Mouse (Mus musculus) embryonic facial prominence, embryonic 12.5 days (tissue): ENCODE results near the gene Olfr97. TPM values are rescaled to one million over a fixed set of nuclear protein-coding genes. Genes with fewer than 3 reads are reported as not detected.

ENCODE experiments used
- ATAC-seq: fragments of 200-750 bp; cut with Nextera tagmentation; 2 replicates; pipeline ENCODE4 v1.8.0; 2017; ENCODE audit not compliant: insufficient number of reproducible peaks, insufficient read depth, low FRiP score, low TSS enrichment
- H3K27ac ChIP-seq: fragments of 300-500 bp; sonication (generic); 2 replicates; pipeline ENCODE4 v1.5.1; 2016; ENCODE audit warnings: mild to moderate bottlenecking
- H3K27me3 ChIP-seq: fragments of 300-500 bp; sonication (generic); 2 replicates; pipeline ENCODE4 v1.6.1; 2016; ENCODE audit warnings: mild to moderate bottlenecking, moderate library complexity
- H3K36me3 ChIP-seq: fragments of 300-500 bp; sonication (generic); 2 replicates; pipeline ENCODE4 v1.6.1; 2016; ENCODE audit warnings: mild to moderate bottlenecking
- H3K4me1 ChIP-seq: fragments of 300-500 bp; sonication (generic); 2 replicates; pipeline ENCODE4 v1.6.1; 2016
- H3K4me2 ChIP-seq: fragments of 300-500 bp; sonication (generic); replicated peaks from 2 replicates; pipeline ENCODE4 v1.6.1; 2016; ENCODE audit warnings: mild to moderate bottlenecking, moderate library complexity
- H3K4me3 ChIP-seq: fragments of 300-500 bp; sonication (generic); 2 replicates; pipeline ENCODE4 v1.5.1; 2016; ENCODE audit warnings: mild to moderate bottlenecking
- H3K9ac ChIP-seq: fragments of 300-500 bp; sonication (generic); 2 replicates; pipeline ENCODE4 v1.6.1; 2016; ENCODE audit warnings: mild to moderate bottlenecking, moderate library complexity
- H3K9me3 ChIP-seq: fragments of 300-500 bp; sonication (generic); 2 replicates; pipeline ENCODE4 v1.6.1; 2016; ENCODE audit warnings: mild to moderate bottlenecking, moderate library complexity
- WGBS: fragments of 180-500 bp; shearing (Covaris S2); methylation state at CpG from one replicate; pipeline ENCODE4 v1.1.7; 2016; 5-methylcytosine and 5-hydroxymethylcytosine counted together
- polyA plus RNA-seq: library from polyadenylated mRNA; unstranded; fragments of >200 nt; fragmentation: Nextera tagmentation; extraction: Ambion mirVana; gene quantifications from 2 replicates; pipeline ENCODE4 v1.2.1, GENCODE M21; 2016

The Olfr97 gene
- polyA plus RNA-seq, 1 experiment from 2014 or later = not detected

DNA sequence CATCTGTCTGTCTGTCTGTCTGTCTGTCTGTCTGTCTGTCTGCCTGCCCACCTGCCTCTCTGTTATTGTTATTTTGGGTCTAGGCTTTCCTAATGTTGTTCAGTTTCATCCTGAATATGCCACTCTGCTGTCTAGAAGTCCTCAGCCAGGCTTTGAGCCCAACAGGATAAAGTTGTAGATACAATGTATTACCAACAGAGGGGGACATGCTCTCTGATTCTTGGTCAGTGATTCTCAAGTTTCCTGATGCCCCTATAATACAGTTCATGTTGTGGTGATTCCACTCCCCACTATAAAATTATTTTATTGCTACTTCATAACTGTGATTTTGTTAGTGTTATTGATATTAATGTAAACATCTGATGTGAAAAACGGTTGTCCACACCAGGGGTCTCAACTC, 15.3 kb downstream of the Olfr97 start:
- peaks cover 5% of the 10 kb centered on the region; the same call in 1 of the 2 replicates for H3K9me3 ChIP-seq
- 35% methylated on average over 1 of the region's 1 CpGs for WGBS
- H3K4me2 ChIP-seq = no peak overlapping the region
- no peak overlapping the region for H3K4me3 ChIP-seq
- H3K4me1 ChIP-seq = no peaks in the 10 kb centered on the region
- no peak for ATAC-seq
- H3K27me3 ChIP-seq = no peaks in the 10 kb centered on the region
- no peaks in the 10 kb centered on the region for H3K36me3 ChIP-seq
- H3K27ac ChIP-seq = no peak overlapping the region
- H3K9ac ChIP-seq = no peak overlapping the region

DNA sequence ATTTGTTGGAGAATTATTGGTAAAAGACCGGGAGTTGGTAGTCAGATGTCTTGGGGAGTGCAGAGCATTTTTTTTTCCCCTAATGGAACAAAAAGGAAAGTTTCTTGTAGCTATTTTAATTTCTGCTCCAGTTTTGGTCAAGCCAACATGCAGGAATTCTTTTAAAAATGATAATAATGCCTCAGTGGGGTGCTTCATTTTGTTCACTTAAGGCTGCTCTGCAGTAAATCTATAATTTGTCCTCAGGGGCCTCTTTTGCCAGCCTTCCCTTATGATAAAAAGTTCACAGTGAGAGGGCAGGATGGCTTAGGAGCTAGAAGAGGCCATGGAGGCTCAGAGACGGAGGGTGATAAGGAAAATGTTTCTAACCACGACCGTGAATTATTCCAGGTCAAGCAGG, 17.3 kb downstream of the Olfr97 start, which contains the start of gene Olfr96:
Olfr96 (plus strand) TSS at position 301 of the 400 bp plus-strand sequence.
- Histone ChIP-seq H3K4me3 (no peak within 1 kb of the TSS), H3K4me1 (no peaks in the 10 kb centered on the region), H3K27ac (no peak within 1 kb of the TSS), H3K9ac (no peak within 1 kb of the TSS), H3K9me3 (peaks cover 5% of the 10 kb centered on the region; the same call in 1 of the 2 replicates), H3K27me3 (no peaks in the 10 kb centered on the region), H3K4me2 (no peak within 1 kb of the TSS), H3K36me3 (no peaks in the 10 kb centered on the region)
- WGBS = 66% methylated on average over 4 of the region's 4 CpGs
- ATAC-seq = no peak

GRCm38 (mm10) chr17:37218486-37218885, 18.6 kb downstream of the Olfr97 start:
- H3K36me3 ChIP-seq = no peaks in the 10 kb centered on the region
- H3K27me3 ChIP-seq = no peaks in the 10 kb centered on the region
- no peak overlapping the region for H3K4me3 ChIP-seq
- 82% methylated on average over 3 of the region's 3 CpGs for WGBS
- H3K27ac ChIP-seq = no peak overlapping the region
- peaks cover 5% of the 10 kb centered on the region; the same call in 1 of the 2 replicates for H3K9me3 ChIP-seq
- ATAC-seq = no peak
- H3K4me2 ChIP-seq = no peak overlapping the region
- no peaks in the 10 kb centered on the region for H3K4me1 ChIP-seq
- no peak overlapping the region for H3K9ac ChIP-seq

GRCm38 (mm10) chr17:37213018-37213417, 24.1 kb downstream of the Olfr97 start, which contains the start of gene Olfr95:
Olfr95 (minus strand) TSS chr17:37213118.
- Histone ChIP-seq H3K27me3 (peaks cover 25% of the 10 kb centered on the region), H3K4me3 (no peak within 1 kb of the TSS), H3K9ac (no peak within 1 kb of the TSS), H3K9me3 (peaks cover 5% of the 10 kb centered on the region; the same call in 1 of the 2 replicates), H3K27ac (no peak within 1 kb of the TSS), H3K4me1 (no peaks in the 10 kb centered on the region), H3K4me2 (no peak within 1 kb of the TSS), H3K36me3 (no peaks in the 10 kb centered on the region)
- ATAC-seq = no peak
- WGBS = 65% methylated on average over 3 of the region's 3 CpGs

DNA sequence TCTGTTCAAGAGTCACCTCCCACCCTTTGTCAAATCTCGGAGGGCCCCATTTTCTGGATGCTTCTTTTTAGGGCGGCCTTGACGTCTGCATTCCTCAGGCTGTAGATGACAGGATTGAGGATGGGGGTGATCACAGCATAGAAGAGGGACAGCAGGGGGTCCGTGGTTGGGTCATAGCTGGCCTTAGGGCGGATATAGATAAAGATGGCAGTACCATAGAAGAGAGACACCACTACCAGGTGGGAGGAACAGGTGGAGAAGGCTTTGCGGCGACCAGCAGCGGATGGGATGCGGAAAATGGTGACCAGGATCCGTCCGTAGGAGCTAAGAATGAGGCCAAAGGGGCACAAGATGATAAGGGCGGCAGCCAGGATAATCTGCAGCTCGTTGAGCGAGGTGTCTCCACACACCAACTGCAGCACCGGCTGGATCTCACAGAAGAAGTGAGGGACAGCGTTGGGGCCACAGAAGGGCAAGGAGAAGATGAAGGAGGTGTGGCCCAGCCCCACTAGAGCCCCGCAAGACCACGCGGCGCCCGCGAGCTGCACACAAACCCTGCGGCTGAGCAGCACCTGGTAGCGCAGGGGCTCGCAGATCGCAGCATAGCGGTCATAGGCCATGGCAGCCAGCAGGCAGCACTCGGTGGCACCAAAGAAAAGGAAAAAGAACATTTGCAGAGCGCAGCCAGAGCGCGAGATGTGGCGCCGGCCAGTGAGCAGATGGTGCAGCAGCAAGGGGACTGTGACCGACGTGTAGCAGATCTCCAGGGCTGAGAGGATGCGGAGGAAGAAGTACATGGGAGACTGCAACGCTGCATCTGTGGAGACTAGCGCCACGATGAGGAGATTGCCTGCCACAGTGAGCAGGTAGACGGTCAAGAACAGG, 26.0 kb downstream of the Olfr97 start:
- peak overlapping the region; percentile 16 for H3K4me3 ChIP-seq
- H3K27ac ChIP-seq = no peak overlapping the region
- no peak for ATAC-seq
- H3K27me3 ChIP-seq = peaks cover 25% of the 10 kb centered on the region
- no peaks in the 10 kb centered on the region for H3K4me1 ChIP-seq
- H3K9ac ChIP-seq = no peak overlapping the region
- H3K36me3 ChIP-seq = no peaks in the 10 kb centered on the region
- 16% methylated on average over 40 of the region's 40 CpGs for WGBS
- peak overlapping the region; percentile 42 for H3K4me2 ChIP-seq
- H3K9me3 ChIP-seq = no peaks in the 10 kb centered on the region

- Histone ChIP-seq H3K27ac (no peak overlapping the region), H3K4me2 (no peak overlapping the region), H3K27me3 (no peaks in the 10 kb centered on the region), H3K4me3 (no peak overlapping the region), H3K9me3 (no peaks in the 10 kb centered on the region), H3K9ac (no peak overlapping the region), H3K36me3 (no peaks in the 10 kb centered on the region), H3K4me1 (no peaks in the 10 kb centered on the region)
- WGBS = 29% methylated on average over 3 of the region's 3 CpGs
- ATAC-seq = 0 out of 2 replicates have a peak, but pooled peaks have one; percentile 10
Measured at GRCm38 (mm10) chr17:37203917-37204236, 33.3 kb downstream of the Olfr97 start.

- H3K27ac ChIP-seq = no peak overlapping the region
- H3K36me3 ChIP-seq = no peaks in the 10 kb centered on the region
- peak; percentile 28; the same call in 1 of the 2 replicates for ATAC-seq
- no peak overlapping the region for H3K4me3 ChIP-seq
- no peaks in the 10 kb centered on the region for H3K9me3 ChIP-seq
- whole genome bisulfite sequencing = under 1% methylated on average over 4 of the region's 4 CpGs
- H3K9ac ChIP-seq = no peak overlapping the region
- no peak overlapping the region for H3K4me2 ChIP-seq
- H3K4me1 ChIP-seq = no peaks in the 10 kb centered on the region
- H3K27me3 ChIP-seq = peaks cover 4% of the 10 kb centered on the region
Measured at GRCm38 (mm10) chr17:37203206-37203916, 33.8 kb downstream of the Olfr97 start.

- 62% methylated on average over 2 of the region's 2 CpGs for WGBS
- Histone ChIP-seq H3K36me3 (no peaks in the 10 kb centered on the region), H3K27me3 (peaks cover 28% of the 10 kb centered on the region), H3K9me3 (no peaks in the 10 kb centered on the region), H3K27ac (no peak within 1 kb of the TSS), H3K4me2 (no peak within 1 kb of the TSS), H3K4me3 (no peak within 1 kb of the TSS), H3K9ac (no peak within 1 kb of the TSS), H3K4me1 (0 out of 2 replicates have a peak, but pooled peaks cover 7% of the 10 kb centered on the region)
- ATAC-seq = no peak
Measured at GRCm38 (mm10) chr17:37200894-37201293, 36.2 kb downstream of the Olfr97 start, which contains the start of gene Olfr94. Olfr94 (minus strand) TSS chr17:37200994.

DNA sequence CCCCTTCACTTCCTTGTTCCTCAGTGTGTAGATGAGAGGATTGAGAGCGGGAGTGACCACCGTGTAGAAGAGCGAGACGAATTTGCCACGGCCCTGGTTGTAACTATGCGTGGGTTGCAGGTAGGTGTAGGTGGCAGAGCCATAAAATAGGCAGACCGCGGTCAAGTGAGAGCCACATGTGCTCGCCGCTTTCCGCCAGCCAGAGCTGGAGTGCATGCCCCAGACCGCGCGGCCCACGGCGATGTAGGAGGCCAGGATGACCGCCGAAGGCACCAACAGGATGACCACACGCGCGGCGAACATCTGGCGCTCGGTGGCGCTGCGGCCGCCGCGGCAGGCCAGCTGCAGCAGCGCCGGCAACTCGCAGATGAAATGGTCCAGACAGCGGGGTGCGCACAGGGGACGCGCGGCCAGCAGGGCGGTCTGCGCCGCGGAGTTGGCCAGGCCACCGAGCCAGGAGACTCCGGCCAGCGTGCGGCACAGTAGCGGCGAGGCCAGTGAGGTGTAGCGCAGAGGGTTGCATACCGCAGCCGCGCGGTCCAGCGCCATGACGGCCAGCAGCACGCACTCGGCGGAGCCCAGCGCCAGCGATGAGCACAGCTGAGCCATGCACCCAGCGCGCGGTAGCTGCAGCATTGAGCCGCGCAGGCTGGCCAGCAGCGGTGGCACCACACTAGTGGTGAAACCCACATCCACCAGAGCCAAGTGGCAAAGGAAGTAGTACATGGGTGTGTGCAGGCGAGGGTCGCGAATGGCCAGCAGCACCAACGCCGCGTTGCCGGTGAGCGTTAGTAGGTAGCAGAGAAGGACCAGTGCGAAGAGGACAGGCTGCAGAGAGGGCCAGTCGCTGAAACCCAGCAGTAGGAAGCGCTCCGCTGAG, 40.0 kb downstream of the Olfr97 start:
- H3K9me3 ChIP-seq = no peaks in the 10 kb centered on the region
- peaks cover 37% of the 10 kb centered on the region for H3K27me3 ChIP-seq
- H3K4me3 ChIP-seq = peak overlapping the region; percentile 57
- 0 out of 2 replicates have a peak, but pooled peaks cover 7% of the 10 kb centered on the region for H3K4me1 ChIP-seq
- no peaks in the 10 kb centered on the region for H3K36me3 ChIP-seq
- H3K27ac ChIP-seq = no peak overlapping the region
- peak overlapping the region; percentile 96 for H3K4me2 ChIP-seq
- ATAC-seq = peak; percentile 85
- H3K9ac ChIP-seq = peak overlapping the region; percentile 44; the same call in 1 of the 2 replicates
- under 1% methylated on average over 76 of the region's 77 CpGs for WGBS

DNA sequence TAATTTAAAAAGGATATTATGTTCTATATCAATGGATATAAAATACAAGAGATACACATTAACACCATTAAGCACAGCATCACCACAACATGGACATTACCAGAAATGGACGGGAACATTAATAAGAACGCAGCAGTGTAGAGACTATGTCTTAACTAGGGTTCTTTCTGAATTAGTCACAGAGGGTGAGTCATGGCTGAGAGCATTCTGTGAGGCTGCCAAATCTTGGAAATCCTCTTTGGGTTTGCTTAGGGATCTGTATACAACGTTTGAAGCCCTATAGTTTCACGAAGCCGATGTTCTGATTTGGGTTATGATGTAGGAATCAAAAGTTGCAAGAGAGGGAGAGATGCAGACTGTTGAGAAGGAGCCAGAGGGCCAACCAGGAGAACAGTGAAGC, 42.3 kb downstream of the Olfr97 start:
- no peak overlapping the region for H3K4me3 ChIP-seq
- H3K4me2 ChIP-seq = no peak overlapping the region
- H3K4me1 ChIP-seq = 0 out of 2 replicates have a peak, but pooled peaks cover 7% of the 10 kb centered on the region
- H3K9me3 ChIP-seq = no peaks in the 10 kb centered on the region
- WGBS = 90% methylated on average over 5 of the region's 5 CpGs
- ATAC-seq = no peak
- H3K27me3 ChIP-seq = peaks cover 37% of the 10 kb centered on the region
- H3K27ac ChIP-seq = no peak overlapping the region
- no peaks in the 10 kb centered on the region for H3K36me3 ChIP-seq
- H3K9ac ChIP-seq = no peak overlapping the region

DNA sequence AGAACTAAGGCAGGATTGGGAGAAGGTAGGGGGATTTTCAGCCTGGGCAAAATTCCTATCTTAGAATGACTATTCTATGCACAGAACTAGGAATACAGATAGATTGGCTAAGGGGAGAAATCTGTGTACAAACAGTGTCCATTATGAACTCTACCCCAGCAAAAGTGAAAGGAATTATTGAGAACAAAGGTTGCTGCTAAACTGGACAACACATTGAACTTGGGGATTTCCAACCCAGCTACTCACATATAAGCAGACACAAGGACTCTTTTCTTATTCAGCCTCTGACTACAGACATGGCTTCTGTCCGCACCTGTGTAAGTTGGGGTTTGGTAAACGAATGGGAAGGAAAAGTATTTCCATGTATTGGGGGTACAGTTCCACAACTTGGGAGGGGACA, 43.5 kb downstream of the Olfr97 start, which contains the start of gene Ubd:
Ubd (plus strand) TSS at position 237 of the 400 bp plus-strand sequence.
- no peak within 1 kb of the TSS for H3K4me2 ChIP-seq
- H3K36me3 ChIP-seq = no peaks in the 10 kb centered on the region
- H3K4me3 ChIP-seq = no peak within 1 kb of the TSS
- H3K9me3 ChIP-seq = no peaks in the 10 kb centered on the region
- ATAC-seq = no peak
- H3K9ac ChIP-seq = no peak within 1 kb of the TSS
- H3K27ac ChIP-seq = no peak within 1 kb of the TSS
- peaks cover 37% of the 10 kb centered on the region for H3K27me3 ChIP-seq
- WGBS = 82% methylated on average over 2 of the region's 2 CpGs
- H3K4me1 ChIP-seq = 0 out of 2 replicates have a peak, but pooled peaks cover 7% of the 10 kb centered on the region
